Mouse (Mus musculus) stomach, postnatal 0 days (tissue): ENCODE results near the gene Gjb5.
A peak's percentile ranks its signal among the peaks of the same experiment; 100 is the strongest.

Experiments used
- CTCF ChIP-seq: IDR thresholded peaks from 2 replicates; pipeline ENCODE4 v1.5.1; 2016; ENCODE audit warnings: antibody characterized with exemption, low read depth, mild to moderate bottlenecking, moderate library complexity
- EP300 ChIP-seq: optimal IDR thresholded peaks from 2 replicates; pipeline ENCODE3; 2016; ENCODE audit warnings: antibody characterized with exemption

DNA sequence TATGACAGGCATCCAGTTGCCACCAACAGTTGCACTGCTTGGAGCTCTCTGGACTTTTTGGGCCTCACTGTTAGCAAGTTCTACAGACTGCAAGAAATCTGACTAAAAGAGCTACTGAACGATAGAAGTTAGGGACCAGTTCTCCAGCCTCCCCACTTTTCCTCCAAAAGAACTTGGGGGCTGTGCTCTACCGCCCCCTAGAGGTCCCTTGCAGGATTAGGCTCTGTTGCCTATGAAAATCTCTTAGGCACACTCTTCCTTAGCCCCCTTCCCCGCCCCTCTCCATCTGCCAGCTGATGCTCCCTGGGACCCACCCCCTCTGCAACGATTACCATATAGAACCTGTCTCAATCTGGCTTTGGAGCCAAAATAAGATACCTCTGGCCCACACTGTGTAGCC lies 5.3 kb upstream of the Gjb5 start:
- TF ChIP-seq CTCF, result peak; percentile 62
- TF ChIP-seq EP300, result no peak
